Mouse (Mus musculus) ovary, postnatal 36 days (tissue): ENCODE results near the gene Gm17949.

Experiments used
- DNase-seq: peaks from one replicate; pipeline ENCODE4 v3.0.0; 2022; ENCODE audit warnings: low spot score, mixed read lengths

The Gm17949 gene

GRCm38 (mm10) chr17:56990115-56990746 is 21.0 kb upstream of the Gm17949 start, which contains the start of gene Clpp:
Clpp (plus strand) TSS chr17:56990305.
- DNase-seq, result peak; percentile 88

GRCm38 (mm10) chr17:56990966-56991365 is 20.3 kb upstream of the Gm17949 start:
- no peak for DNase-seq

DNA sequence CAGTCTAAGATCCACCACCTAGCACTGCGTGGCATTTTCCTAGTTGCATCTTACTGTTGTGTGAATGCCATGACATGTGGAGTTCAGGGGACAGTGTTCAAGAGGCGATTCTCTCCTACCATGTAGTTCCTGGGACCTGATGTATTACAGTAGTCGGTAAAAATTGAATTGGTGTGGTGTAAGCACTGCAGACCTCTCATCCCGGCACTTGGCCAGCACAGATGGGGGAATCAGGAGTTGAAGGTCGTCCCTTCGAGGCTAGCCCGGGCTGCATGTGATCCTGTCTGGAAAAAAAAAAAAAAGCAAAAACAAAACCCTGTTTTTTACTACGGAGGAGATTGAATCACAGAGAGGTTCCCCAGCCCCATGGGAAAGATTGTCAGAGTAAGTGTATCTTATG is 16.2 kb upstream of the Gm17949 start:
- peak; percentile 43 for DNase-seq

GRCm38 (mm10) chr17:56996506-56996905 is 14.8 kb upstream of the Gm17949 start:
- no peak for DNase-seq

- DNase-seq, result peak; percentile 91
Observed at GRCm38 (mm10) chr17:56997029-56997667, 14.1 kb upstream of the Gm17949 start, which contains the start of gene Alkbh7. Alkbh7 (plus strand) TSS chr17:56997339.

GRCm38 (mm10) chr17:56999414-56999813 is 11.9 kb upstream of the Gm17949 start:
- peak; percentile 37 for DNase-seq

DNA sequence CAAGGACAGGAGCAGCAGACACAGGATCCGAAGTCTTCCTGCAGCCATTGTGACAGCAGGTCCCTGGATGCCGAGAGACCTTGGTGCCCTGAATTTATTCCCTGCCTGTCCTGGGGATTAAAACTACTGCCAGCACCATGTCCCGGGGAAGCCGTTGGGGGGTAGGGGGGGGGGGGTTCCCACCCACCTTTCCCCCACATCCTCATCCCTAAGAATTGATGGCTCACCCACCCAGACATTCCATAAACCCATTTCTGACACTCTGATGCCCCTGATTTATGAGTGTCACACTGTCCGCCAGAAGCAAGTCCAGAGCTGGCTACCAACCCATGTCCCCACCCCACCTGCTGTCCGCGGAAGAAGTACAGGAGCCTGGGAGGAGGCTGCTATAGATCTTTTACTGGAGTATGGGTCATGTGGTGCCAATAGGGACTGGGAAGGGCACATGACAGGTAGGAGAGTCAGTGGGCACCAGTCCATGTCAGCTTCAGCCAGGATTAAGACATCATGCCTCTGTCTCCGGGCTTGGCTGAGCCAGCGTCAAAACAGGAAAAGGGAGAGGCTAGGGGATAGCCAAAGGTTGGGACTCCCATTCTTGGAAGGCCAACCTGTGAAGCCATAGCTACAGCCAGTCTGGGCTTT is 11.2 kb upstream of the Gm17949 start, which contains the start of gene Pspn:
Gene Pspn (minus strand): TSS at position 51 of the 642 bp plus-strand sequence.
- no peak for DNase-seq

GRCm38 (mm10) chr17:57001228-57001627 is 10.0 kb upstream of the Gm17949 start:
- DNase-seq, result no peak

- no peak for DNase-seq
Observed at GRCm38 (mm10) chr17:57003994-57004393, 7.3 kb upstream of the Gm17949 start.

DNA sequence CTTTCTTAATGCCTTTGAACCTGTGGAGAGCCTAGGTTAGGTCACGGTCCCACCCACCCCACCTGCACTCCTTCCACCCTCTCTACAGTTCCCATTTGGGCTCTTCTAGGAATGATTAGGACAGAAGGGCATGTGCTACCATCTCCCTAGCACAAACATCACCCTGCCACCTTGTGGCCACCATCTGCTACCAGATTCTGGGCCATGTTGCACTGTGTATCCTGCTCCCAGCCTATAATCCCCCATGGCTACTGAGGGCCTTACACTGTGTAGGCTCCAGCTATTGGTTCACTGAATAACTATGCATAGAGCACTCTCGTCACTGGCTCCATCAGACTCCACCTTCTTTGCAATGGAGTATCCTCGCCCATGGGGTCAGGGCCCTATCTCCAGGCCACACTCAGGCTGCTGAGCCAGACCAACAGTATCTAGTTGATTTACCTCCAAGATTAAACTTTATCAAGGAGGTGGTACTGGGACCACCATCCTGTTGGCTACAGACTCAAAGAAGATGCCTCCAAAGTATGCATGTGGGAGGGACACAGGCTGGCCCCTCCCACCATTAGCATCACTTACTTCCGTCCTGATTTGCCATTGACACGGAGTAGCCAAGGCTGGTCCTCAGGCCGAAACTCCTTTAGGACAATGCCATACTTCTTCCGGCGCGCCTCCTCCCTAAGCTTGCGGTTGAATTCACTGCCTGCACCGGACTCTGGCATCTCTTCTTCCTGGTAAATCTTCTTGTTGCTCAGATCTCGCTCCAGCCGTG is 3.9 kb upstream of the Gm17949 start:
- DNase-seq, result no peak

DNA sequence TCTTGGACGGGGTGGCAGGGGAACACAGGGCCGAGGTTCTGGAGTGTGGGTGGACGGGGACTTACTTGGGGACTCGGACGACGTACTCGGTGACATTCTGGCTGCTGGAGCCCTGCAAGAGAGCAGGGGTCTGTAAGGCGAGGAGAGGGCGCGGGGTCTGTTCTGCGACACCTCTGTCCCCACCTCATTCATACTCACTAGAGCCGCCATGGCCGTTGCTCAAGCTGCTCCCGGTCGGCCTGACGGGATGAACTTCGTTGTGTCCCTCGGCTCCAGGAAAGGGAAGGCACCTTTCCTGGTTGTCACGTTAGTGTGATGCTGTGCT is 396 bp upstream of the Gm17949 start:
- no peak for DNase-seq

- no peak for DNase-seq
Observed at GRCm38 (mm10) chr17:57012245-57012795, 1.1 kb downstream of the Gm17949 start.

DNA sequence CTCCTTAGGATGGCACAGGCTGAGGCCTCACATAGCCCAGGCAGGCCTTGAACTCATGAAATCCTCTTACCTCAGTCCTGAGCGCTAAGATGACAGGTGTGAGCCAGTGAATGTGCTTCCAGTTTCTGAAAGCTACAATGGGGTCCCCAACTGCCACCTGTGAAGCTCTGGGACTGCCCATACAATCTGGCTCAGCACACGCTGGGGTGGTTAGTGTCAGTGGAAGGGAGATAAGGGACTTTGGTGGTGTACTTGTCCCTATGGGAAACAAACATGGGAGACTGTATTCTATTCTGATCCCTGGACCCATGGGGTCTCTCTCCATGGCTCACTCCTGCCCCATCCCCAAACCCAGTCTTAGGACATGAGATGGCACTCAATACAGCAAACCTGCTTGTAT is 8.4 kb downstream of the Gm17949 start:
- DNase-seq, result no peak

- DNase-seq, result no peak
Observed at GRCm38 (mm10) chr17:57020960-57021359, 9.7 kb downstream of the Gm17949 start.

GRCm38 (mm10) chr17:57027471-57027870 is 16.2 kb downstream of the Gm17949 start:
- DNase-seq, result no peak

- peak; percentile 30 for DNase-seq
Observed at GRCm38 (mm10) chr17:57029691-57030090, 18.4 kb downstream of the Gm17949 start.

GRCm38 (mm10) chr17:57030931-57031660 is 19.8 kb downstream of the Gm17949 start, which contains the start of gene Khsrp:
Khsrp (minus strand) TSS chr17:57031522.
- peak; percentile 54 for DNase-seq

- DNase-seq, result peak; percentile 98
Observed at GRCm38 (mm10) chr17:57031661-57032420, 20.6 kb downstream of the Gm17949 start.

- no peak for DNase-seq
Observed at GRCm38 (mm10) chr17:57032854-57033253, 21.6 kb downstream of the Gm17949 start.

DNA sequence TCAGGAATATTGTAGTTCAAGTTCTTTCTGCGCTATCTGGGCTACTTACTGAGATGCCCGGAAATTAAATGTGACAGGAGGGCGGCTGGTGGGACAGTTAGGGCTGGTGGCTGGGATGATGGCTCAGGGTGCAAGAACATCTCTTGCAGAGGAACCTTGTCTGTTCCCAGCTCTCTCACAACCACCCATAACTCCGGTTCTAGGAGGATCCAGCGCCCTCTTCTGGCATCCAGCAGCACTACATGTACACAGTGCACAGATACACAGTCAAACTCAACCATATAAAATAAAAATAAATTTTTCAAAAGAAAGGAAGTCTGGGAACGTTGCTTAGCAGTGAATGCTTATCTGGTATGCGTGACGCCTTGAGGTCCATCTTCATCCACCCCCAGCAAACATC is 27.7 kb downstream of the Gm17949 start:
- DNase-seq, result no peak

DNA sequence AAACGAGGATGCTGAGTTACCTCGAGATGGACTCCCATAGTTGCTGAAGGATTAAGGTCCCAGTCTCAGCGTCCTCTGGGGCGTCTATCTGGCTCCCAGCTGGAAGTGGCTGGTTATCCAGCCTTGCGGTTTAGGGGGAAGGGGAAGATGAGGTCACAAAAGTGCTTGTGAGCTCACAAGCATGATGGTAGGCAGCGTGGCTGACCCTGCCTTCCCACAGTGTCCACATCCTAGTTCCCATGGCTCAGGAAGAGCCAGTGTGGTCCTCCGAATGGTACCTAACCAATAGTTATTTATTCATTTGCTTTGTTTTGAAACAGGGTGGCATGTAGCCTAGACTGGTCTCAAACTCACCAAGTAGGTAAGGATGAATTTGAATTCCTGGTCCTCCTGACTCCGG is 30.3 kb downstream of the Gm17949 start, which contains the start of gene Slc25a41:
Gene Slc25a41 (minus strand): TSS at position 101 of the 400 bp plus-strand sequence.
- no peak for DNase-seq
